Mouse (Mus musculus) midbrain, embryonic 16.5 days (tissue): ENCODE results near the gene Slamf7. TPM values are rescaled to one million over a fixed set of nuclear protein-coding genes. Genes with fewer than 3 reads are reported as not detected.

ENCODE experiments used
- ATAC-seq: fragments of 200-750 bp; cut with Nextera tagmentation; 2 replicates; pipeline ENCODE4 v1.8.0; 2017; ENCODE audit warnings: moderate TSS enrichment
- H3K27ac ChIP-seq: fragments of 300-500 bp; sonication (generic); 2 replicates; pipeline ENCODE4 v1.5.1; 2014; ENCODE audit warnings: mild to moderate bottlenecking, low read length, mixed read lengths
- H3K27me3 ChIP-seq: fragments of 300-500 bp; sonication (generic); 2 replicates; pipeline ENCODE4 v1.6.1; 2014; ENCODE audit warnings: low read depth, low read length, mixed read lengths; ENCODE audit not compliant: control insufficient read depth, insufficient read depth
- H3K36me3 ChIP-seq: fragments of 300-500 bp; sonication (generic); 2 replicates; pipeline ENCODE4 v1.6.1; 2014; ENCODE audit warnings: mild to moderate bottlenecking, low read length, moderate library complexity, mixed read lengths; ENCODE audit not compliant: control insufficient read depth, insufficient read depth
- H3K4me1 ChIP-seq: fragments of 300-500 bp; sonication (generic); 2 replicates; pipeline ENCODE4 v1.6.1; 2014; ENCODE audit warnings: mild to moderate bottlenecking, low read length, mixed read lengths; ENCODE audit not compliant: control insufficient read depth, insufficient read depth
- H3K4me2 ChIP-seq: fragments of 300-500 bp; sonication (generic); 2 replicates; pipeline ENCODE4 v1.6.1; 2014; ENCODE audit warnings: mild to moderate bottlenecking, low read length, mixed read lengths
- H3K4me3 ChIP-seq: fragments of 300-500 bp; sonication (generic); 2 replicates; pipeline ENCODE4 v1.5.1; 2014; ENCODE audit warnings: low read depth, mild to moderate bottlenecking, low read length, moderate library complexity, mixed read lengths
- H3K9ac ChIP-seq: fragments of 300-500 bp; sonication (generic); 2 replicates; pipeline ENCODE4 v1.6.1; 2014; ENCODE audit warnings: low read depth, low read length, mixed read lengths
- H3K9me3 ChIP-seq: fragments of 300-500 bp; sonication (generic); replicated peaks from 2 replicates; pipeline ENCODE4 v1.6.1; 2014; ENCODE audit warnings: mild to moderate bottlenecking, low read length, mixed read lengths; ENCODE audit not compliant: control insufficient read depth, poor library complexity, severe bottlenecking
- WGBS: fragments of 180-500 bp; shearing (Covaris S2); extraction: QIAGEN DNeasy Blood & Tissue Kit; methylation state at CpG from one replicate; pipeline ENCODE4 v1.1.7; 2014; 5-methylcytosine and 5-hydroxymethylcytosine counted together
- polyA plus RNA-seq: library from polyadenylated mRNA; unstranded; fragments of >200 nt; fragmentation: Nextera tagmentation; extraction: Ambion mirVana; gene quantifications from 2 replicates; pipeline ENCODE4 v1.2.1, GENCODE M21; 2015

Slamf7 gene
- polyA plus RNA-seq, 1 experiment from 2014 or later: not detected

DNA sequence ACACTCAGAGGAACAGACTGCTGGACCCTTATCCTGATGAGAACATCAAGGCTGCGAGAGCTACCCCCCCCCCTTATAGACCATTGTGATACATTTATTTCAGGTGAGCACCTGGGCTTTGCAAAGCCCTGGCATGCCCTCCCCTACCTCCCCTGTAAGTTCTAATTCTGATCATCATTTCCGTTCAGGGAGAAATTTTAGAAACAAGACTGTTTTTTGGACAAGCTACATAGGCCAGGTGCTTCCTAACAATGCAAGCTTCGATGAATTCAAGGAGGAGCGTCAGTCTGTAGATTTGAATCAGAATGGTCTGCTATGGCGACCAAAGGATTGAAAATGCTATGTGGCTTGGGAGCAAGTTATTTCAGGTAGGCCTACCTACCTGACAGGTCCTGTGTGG, 5.1 kb downstream of the Slamf7 start:
- no peak overlapping the region for H3K27ac ChIP-seq
- no peaks in the 10 kb centered on the region for H3K27me3 ChIP-seq
- H3K4me2 ChIP-seq: no peak overlapping the region
- H3K9ac ChIP-seq: no peak overlapping the region
- no peaks in the 10 kb centered on the region for H3K9me3 ChIP-seq
- ATAC-seq: no peak
- no peak overlapping the region for H3K4me3 ChIP-seq
- H3K36me3 ChIP-seq: no peaks in the 10 kb centered on the region
- 86% methylated on average over 5 of the region's 5 CpGs for WGBS
- no peaks in the 10 kb centered on the region for H3K4me1 ChIP-seq

DNA sequence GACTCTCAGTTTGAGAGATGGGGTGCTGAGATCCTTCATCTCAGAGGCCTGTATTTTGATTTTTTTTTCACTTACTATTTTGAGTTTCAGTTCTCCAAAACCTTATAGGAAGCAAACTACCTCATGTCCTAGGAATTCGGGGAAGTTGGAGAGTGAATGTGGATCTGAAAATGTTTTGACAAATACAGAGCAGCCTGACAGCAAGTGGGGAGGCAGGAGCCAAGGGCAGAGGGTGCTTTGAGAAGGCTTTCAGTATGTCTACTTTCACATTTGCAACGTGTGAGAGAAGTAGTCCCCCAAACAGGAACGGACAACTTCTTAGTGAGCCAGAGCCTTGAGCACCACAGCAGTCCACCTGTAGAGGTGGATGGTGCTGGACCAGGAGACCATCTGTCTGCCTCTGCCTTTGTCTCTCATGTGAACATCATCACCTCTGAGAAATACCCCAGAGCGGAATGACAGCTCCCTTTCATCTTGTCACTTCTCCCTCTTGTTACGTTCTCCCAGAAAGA, 6.3 kb downstream of the Slamf7 start:
- Histone ChIP-seq H3K9ac (no peak overlapping the region), H3K27ac (no peak overlapping the region), H3K9me3 (no peaks in the 10 kb centered on the region), H3K27me3 (no peaks in the 10 kb centered on the region), H3K36me3 (no peaks in the 10 kb centered on the region), H3K4me2 (no peak overlapping the region), H3K4me1 (no peaks in the 10 kb centered on the region), H3K4me3 (no peak overlapping the region)
- ATAC-seq: no peak
- WGBS: 77% methylated on average over 5 of the region's 5 CpGs

DNA sequence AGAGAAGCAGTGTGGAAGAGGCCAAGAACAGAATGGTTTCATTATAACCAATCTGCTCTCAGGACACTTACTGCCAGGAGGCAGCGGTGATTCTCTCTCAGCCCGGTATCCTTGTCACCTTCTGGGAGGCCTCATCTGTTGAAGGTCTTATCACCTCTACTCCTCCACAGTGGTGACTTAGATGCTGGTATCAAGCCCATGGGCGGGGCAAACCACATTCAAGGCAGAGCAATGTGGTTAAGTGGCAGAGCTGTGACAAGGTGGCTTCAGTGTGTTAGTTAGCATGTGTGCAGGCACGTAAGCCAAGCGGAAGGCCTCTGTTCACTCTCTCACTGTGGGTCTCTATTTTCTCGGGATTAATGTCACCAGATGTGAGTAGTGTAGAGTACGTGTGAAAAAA, 9.2 kb downstream of the Slamf7 start:
- Histone ChIP-seq H3K36me3 (no peaks in the 10 kb centered on the region), H3K4me1 (no peaks in the 10 kb centered on the region), H3K27ac (no peak overlapping the region), H3K9ac (no peak overlapping the region), H3K4me3 (no peak overlapping the region), H3K9me3 (no peaks in the 10 kb centered on the region), H3K4me2 (no peak overlapping the region), H3K27me3 (no peaks in the 10 kb centered on the region)
- ATAC-seq: no peak
- 86% methylated on average over 7 of the region's 7 CpGs for WGBS

DNA sequence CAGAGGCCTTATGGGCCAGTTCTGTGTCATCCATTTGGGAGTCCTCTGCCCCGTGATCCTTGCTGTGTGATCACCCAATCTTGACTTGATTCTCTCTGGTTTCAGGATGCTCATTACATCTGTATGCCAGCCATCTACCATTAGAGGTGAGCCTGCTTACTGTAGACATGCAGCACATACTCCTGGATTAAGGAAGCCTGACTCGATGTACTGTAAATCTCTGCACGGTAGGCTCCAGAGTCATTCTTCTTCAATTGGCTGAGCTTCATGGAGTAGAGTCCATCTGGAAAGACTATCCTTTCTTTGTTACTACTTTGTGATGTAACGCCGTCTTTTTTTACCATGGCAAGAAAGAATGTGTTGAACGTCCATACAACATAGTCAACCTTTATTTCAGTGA, 12.0 kb downstream of the Slamf7 start:
- Histone ChIP-seq H3K36me3 (no peaks in the 10 kb centered on the region), H3K27ac (no peak overlapping the region), H3K27me3 (no peaks in the 10 kb centered on the region), H3K9ac (no peak overlapping the region), H3K4me2 (no peak overlapping the region), H3K4me1 (no peaks in the 10 kb centered on the region), H3K9me3 (no peaks in the 10 kb centered on the region), H3K4me3 (no peak overlapping the region)
- 96% methylated on average over 6 of the region's 6 CpGs for WGBS
- ATAC-seq: no peak

DNA sequence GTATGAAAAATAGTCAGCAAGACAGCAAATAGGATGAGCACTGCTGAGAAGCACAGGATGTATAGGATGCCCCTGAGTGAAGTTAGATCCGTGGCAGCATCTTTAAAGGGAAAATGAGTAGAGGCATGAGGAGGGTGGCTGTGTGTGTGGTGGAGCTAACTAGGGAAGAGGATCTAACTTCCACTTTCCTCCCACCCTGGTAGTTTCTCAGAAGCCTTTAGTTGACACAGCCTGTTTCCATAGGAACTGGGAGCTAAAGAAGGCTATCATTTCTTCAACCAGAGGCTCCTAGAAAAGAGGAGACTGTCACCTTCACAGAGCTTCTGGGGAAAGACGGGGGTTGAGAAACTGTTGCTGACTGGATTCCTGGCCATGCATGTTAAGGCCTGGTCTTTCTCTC, 14.1 kb downstream of the Slamf7 start:
- H3K4me1 ChIP-seq: no peaks in the 10 kb centered on the region
- no peak overlapping the region for H3K27ac ChIP-seq
- H3K4me2 ChIP-seq: no peak overlapping the region
- H3K27me3 ChIP-seq: no peaks in the 10 kb centered on the region
- no peak for ATAC-seq
- 72% methylated on average over 2 of the region's 2 CpGs for WGBS
- no peak overlapping the region for H3K4me3 ChIP-seq
- H3K9ac ChIP-seq: no peak overlapping the region
- no peaks in the 10 kb centered on the region for H3K9me3 ChIP-seq
- H3K36me3 ChIP-seq: no peaks in the 10 kb centered on the region

DNA sequence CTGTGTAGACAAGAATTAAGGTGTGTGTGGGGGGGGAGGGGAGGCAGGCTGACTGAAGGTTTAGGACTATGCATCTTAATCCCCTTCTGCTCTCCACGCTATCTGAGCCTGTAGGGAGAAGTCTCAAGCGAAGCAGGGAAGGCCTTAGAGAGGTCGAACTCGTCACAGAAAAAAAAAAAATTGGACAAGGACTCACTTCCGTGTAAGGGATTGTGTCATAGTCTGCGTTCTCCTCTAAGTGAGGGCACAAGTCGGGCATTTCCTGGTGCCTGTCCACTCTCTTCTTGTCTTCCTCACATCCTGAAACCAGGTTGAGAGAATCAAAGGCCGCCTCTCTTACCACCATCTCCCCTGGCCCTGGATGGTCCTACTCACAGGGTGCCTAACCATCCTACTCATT, 15.7 kb downstream of the Slamf7 start:
- WGBS: 74% methylated on average over 8 of the region's 8 CpGs

DNA sequence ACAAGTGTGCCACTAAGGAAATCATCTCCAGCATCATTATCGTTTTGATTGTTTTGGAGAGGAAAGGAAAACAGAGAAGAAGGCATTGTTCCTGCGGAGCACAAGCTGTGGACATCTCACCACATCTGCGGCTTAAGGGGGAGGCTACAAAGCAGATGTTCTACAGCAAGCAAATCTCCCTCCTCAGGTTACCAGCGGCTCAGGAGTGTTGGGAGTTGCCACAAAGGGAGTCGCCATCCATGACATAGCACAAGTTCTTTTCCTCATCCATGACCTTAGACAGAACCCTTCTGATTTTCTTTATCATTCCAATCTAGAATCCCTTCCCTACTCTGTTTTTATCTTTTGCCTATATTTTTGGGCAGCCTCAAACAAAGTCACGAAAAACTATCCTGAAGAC, 17.1 kb downstream of the Slamf7 start:
- Histone ChIP-seq H3K36me3 (no peaks in the 10 kb centered on the region), H3K9ac (no peak overlapping the region), H3K27me3 (no peaks in the 10 kb centered on the region), H3K4me3 (no peak overlapping the region), H3K4me2 (no peak overlapping the region), H3K27ac (no peak overlapping the region), H3K9me3 (no peaks in the 10 kb centered on the region), H3K4me1 (no peaks in the 10 kb centered on the region)
- no peak for ATAC-seq
- 59% methylated on average over 6 of the region's 6 CpGs for WGBS

More for the DNA sequence above, 15.7 kb downstream of the Slamf7 start:
- no peak for ATAC-seq
- Histone ChIP-seq H3K4me2 (no peak overlapping the region), H3K9me3 (no peaks in the 10 kb centered on the region), H3K9ac (no peak overlapping the region), H3K4me1 (no peaks in the 10 kb centered on the region), H3K4me3 (no peak overlapping the region), H3K27me3 (no peaks in the 10 kb centered on the region), H3K27ac (no peak overlapping the region), H3K36me3 (no peaks in the 10 kb centered on the region)

DNA sequence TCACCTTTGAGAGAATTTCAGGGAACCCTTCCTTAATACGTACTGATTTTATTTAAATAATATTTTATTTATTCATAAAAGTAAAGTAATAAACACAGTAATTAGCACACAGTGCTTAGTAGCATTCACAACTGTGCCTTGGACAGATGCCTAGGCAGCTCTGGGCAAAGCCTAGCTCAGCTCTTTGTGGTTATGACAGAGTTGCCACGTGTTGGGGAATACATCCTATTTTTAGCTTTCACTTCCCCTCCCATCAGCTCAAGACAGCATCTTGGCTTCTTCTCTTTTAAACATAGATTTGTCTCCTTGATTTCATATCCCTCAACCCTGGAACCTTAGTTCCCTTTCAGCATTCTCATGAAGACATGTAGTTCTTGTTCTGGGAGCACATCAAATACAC, 21.4 kb downstream of the Slamf7 start:
- 72% methylated on average over 2 of the region's 2 CpGs for WGBS

DNA sequence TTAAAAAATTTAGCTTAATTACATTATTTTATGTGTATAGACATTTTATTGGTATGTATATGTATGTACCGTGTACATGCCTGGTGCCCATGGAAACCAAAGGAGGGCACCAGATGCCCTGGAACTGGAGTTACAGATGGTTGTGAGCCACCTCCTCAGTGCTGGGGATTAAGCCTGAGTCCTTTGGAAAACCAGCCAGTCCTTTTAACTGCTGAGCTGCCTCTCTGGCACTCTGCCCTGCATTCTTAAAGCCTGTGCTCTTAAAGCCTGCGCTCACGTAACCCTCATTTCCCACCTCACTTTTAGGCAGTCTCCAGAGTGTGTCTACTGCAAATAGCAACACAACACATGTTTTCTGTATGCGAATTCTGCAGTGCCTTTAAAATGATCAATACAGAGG, 21.9 kb downstream of the Slamf7 start:
- 69% methylated on average over 4 of the region's 4 CpGs for WGBS
- no peaks in the 10 kb centered on the region for H3K27me3 ChIP-seq
- no peak overlapping the region for H3K27ac ChIP-seq
- no peak for ATAC-seq
- no peak overlapping the region for H3K4me2 ChIP-seq
- H3K9ac ChIP-seq: no peak overlapping the region
- H3K4me3 ChIP-seq: no peak overlapping the region
- H3K36me3 ChIP-seq: no peaks in the 10 kb centered on the region
- no peaks in the 10 kb centered on the region for H3K4me1 ChIP-seq
- H3K9me3 ChIP-seq: no peaks in the 10 kb centered on the region

More for the DNA sequence above, 21.4 kb downstream of the Slamf7 start:
- no peak for ATAC-seq
- Histone ChIP-seq H3K4me3 (no peak overlapping the region), H3K36me3 (no peaks in the 10 kb centered on the region), H3K27me3 (no peaks in the 10 kb centered on the region), H3K9ac (no peak overlapping the region), H3K4me2 (no peak overlapping the region), H3K9me3 (no peaks in the 10 kb centered on the region), H3K4me1 (no peaks in the 10 kb centered on the region), H3K27ac (no peak overlapping the region)

DNA sequence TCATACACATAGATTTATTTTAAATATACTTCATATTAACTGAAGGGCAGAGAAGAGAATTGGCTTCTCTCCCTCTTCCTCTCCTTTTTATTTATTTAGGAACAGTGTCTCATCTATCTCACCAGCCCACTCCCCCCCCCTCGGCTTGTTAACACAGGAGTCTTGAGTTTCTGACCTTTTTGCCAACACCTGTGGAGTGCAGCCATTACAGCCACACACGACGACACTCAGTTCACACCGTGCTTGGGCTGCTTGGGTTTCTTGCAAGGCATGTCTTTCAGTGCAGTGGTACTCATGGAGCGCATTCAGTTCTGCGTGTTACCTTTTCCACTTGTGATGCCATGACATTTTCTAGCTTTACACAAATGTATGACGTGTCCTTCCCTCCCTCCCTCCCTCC, 22.8 kb downstream of the Slamf7 start:
- Histone ChIP-seq H3K36me3 (no peaks in the 10 kb centered on the region), H3K4me1 (no peaks in the 10 kb centered on the region), H3K4me3 (no peak overlapping the region), H3K27ac (no peak overlapping the region), H3K9ac (no peak overlapping the region), H3K9me3 (no peaks in the 10 kb centered on the region), H3K27me3 (no peaks in the 10 kb centered on the region), H3K4me2 (no peak overlapping the region)
- 89% methylated on average over 7 of the region's 7 CpGs for WGBS
- no peak for ATAC-seq
